Mouse (Mus musculus): ENCODE measurements around the gene Gal3st2b.
"Not testable (repeated sequence)": the region's sequence is repeated elsewhere in the genome, so short reads cannot be mapped to it uniquely, and the experiment has no call there.

The Gal3st2b gene

DNA sequence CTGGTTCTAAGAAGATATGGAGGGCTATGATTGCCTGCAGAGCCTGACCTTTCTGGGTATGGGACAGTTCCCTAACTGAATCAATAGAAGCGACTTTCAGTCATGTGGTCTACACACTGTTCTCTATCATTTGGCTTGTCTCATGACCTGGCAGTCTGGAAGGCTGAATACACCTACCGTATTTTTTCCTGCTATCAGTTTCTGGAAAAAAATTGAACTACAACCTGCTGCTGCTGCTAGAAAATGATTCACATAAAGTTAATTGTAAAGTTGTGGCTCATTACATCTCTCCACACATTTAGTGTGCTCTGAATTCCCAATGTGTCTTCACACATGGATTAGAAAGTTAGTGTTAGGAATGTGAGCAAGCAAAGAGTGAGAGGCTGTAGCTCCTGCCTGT is at the start of gene Gal3st2b:
Gene Gal3st2b, plus strand, starts transcription at position 301 of the 400 bp plus-strand sequence.
- not testable (repeated sequence) for DNase-seq

DNA sequence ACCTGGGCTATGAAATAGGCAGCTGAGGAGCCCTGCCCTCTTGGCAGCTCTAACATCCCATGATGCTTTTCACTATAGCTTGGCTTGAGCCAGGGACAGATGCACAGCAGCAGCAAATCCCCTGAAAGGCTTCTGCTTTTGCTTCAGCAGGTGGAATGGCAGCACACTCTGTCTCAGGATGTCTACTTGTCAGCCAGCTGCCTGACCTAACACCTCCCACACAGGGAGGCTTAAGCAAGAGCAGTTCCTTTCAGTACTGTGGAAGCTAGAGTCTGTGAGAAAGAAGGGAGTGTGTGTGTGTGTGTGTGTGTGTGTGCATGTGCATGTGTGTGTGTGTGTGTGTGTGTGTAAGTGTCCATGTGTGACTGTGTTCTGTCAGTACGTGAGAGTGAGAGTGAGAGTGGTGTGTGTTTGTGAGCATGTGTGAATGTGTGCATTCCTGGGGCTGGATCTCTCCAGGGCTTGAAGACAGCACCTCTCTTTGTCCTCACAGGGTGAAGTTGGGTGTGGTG is 46.5 kb upstream of the Gal3st2b start:
- DNase-seq = not testable (repeated sequence)

DNA sequence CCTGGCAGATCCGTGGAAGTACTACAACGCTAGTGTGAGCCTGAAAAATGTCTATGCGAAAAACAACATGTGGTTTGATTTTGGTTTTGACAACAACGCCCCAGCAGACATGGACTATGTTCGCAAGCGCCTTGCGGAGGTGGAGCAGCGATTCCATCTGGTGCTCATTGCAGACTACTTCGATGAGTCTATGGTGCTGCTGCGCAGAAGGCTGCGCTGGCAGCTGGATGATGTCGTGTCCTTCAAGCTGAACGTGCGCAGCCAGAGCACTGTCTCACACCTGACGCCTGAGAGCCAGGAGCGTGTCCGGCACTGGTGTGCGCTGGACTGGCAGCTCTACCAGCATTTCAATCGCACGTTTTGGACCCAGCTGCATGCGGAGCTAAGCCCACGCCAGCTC is 43.7 kb upstream of the Gal3st2b start:
- DNase-seq = not testable (repeated sequence)

DNA sequence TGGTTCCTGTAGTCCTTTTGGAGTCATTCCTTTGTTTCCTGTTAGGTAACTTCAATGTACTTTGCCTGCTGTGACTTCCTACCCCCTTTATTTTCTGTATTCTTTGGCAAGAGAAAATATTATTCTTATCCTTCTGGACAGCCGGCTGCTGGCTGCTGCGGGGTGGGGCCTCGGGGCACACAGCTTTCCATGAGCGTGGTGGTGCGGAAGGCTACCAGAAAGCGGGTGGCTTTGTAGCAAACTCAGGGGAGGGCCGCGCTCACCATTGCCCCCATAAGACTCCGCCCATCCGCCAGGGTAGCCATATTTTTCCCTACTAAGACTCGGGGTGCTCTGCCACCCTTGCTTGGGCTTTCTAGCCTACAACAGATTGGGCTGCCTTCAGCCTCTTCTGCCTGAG is 36.3 kb upstream of the Gal3st2b start:
- not testable (repeated sequence) for DNase-seq

DNA sequence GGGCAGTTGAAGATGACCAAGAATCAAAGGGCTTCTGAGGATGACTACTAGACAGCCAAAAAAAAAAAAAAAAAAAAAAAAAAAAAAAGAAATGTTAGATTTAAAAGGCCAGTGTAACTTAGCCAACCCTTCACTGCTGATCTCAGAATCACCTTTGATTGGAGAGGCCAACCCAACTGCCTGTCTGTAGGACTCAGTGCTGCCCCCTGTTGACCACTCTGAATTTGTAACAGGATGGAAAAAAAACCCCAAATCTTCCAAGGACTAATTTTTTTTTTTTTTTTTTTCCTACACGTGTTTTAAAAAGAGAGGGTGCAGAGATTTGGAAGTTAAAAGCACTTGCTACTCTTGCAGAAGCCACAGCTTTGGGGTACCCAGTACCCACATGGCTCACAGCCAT is 27.2 kb upstream of the Gal3st2b start:
- not testable (repeated sequence) for DNase-seq

DNA sequence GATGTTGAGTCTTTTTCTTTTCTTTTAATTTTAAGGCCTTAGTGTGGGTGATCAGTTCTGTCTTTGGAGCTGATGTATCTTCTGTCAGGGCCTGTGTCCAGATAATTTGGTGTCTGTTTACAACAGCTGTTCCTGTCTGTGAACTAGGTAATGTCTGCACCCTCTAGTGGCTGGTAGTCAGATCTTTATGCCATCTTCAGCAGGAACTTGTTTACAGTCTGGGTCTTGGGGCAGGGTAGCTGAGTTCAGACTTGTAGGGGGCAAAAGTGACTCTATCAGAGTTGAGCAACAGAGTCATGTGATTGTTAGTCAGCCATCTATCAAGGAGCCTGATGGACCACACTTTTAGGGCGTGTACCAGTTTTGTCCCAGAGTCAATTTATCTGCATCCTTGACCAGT is 20.7 kb upstream of the Gal3st2b start:
- not testable (repeated sequence) for DNase-seq

DNA sequence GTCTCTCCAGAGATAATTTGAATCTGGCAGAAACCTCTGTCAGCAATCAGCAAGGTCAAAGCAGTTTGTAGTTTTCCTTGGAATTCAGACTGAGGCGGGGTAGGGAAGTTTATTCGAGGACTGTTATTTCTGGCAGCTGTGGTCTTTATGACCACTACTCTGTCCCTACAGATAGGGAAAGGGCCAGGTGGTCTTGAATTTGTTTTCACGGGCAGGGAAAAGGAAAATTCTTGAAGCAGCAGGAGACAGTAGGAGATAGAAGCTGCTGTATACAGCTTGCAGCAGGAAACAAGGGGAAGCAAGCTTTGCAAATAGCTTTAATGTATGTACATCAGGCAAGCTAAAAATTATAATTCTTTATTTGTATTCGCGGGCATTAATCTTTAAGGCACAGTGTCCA is 16.8 kb upstream of the Gal3st2b start:
- DNase-seq = not testable (repeated sequence)

DNA sequence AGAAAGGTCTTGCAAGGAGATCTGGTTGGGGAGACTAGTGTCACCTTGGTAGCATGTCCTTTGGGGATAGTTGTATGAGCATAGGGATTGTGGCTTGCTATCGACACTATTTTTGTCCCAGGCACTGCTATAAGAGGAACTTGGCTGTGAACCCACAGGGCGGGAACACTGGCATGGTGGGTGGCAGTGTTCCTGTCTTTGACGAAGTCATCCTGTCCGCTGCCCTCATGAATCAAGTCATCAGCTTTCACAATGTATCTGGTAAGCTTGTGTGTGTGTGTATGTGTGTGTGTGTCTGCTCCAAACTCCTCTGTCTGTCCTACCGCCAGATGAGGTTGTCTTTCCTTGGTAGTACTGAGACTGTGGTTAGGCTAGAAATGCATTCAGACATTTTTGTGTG is 11.4 kb upstream of the Gal3st2b start:
- DNase-seq = not testable (repeated sequence)

DNA sequence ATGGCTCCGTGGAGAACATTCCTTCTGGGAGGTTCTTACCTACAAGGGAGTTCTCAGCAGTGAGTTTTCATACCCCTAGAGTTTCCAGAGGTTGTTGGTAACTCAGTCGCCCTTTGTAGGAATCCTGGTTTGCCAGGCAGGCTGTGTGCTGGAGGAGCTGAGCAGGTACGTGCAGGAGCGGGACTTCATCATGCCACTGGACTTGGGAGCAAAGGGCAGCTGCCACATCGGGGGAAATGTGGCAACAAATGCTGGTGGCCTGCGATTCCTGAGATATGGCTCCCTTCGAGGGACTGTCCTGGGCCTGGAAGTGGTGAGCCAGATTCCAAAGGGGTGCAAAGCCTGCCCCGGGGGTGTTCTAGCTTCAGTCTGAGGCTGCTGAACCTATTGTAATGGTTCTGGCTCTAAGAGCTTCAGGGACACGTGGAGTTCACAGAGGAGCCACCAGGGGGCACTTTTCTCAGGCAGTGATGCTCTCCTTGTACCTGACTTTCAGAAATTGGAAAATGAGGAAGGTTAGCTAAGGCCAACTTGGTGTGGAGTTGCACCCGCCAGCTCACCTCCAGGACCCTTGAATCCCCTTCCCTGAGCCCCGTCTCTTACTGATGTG is 9.0 kb upstream of the Gal3st2b start:
- not testable (repeated sequence) for DNase-seq

DNA sequence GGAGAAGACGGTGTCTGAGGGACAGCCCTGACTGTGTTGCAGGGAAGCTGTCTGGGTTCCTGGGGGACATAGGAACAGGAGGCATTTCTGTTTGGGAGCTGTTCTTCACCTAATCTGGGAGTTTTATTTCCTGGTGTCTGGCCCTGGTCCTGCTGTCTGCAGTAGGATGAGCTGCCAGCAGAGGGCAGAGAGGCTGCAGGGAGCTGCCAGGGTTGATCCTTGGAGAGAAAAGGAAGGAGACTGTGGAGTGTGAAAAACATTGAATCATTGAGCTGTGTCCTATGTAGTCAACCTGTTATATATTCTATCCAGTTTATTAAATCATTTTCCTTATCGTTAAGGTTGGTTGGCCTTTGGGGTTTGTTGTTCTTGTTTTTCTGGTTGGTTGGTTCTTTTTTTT is 6.2 kb upstream of the Gal3st2b start:
- DNase-seq = not testable (repeated sequence)

DNA sequence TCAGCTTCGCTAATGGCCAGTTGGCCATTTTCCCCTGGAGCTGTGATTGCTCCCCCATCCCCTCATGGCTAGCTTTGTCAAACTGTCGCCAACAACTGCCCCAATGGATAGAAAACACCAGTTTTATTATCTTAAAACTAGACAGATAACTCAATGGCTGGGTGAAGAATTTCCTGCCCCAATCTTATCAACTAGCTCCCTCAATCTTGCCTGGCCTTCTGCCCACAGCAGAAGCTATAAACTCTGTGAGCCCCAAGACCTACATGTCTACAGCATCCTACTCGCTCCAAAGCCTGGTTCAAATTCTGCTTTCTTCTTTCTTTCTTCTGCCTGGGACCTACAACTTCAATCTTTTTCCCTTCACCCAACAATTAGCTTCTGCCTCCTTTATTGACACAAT is 951 bp upstream of the Gal3st2b start:
- not testable (repeated sequence) for DNase-seq

DNA sequence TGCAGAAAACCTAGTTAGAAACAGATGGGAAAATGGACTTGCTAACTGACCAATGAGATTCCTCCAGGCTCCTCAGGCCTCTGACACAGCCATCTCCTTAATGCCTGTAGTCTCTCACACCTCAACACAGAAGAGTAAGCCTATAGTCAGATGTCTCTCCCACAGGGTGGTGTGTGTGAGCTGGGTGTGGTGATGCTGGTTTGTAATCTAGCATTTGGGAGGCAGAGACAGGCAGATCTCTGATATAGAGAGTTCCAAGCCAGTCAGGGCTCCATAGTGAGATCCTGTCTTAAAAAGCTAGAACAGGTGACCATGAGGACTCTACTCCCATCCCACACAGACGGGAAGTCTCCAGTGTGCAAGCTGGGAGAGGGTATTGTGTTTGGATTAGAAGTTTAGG is 664 bp downstream of the Gal3st2b start:
- not testable (repeated sequence) for DNase-seq

DNA sequence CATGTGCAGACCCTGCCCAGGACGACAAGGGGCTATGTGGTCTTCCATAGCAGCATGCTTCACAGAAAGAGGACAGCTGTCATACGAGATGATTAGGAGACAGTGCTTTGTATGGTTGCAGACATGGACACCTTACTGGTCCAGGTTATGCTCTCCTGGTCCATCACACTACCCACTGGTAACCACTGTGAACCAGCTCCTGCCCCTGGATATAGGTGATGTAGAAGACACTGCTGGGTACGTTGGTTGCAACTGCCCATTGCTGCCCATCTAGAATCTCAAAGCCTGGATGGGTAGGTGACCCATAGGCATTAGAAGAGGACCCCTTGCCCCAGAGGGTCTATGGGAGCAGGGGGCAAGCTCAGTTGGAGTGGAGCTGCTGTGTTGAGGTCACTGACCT is 1.2 kb downstream of the Gal3st2b start:
- DNase-seq = not testable (repeated sequence)

DNA sequence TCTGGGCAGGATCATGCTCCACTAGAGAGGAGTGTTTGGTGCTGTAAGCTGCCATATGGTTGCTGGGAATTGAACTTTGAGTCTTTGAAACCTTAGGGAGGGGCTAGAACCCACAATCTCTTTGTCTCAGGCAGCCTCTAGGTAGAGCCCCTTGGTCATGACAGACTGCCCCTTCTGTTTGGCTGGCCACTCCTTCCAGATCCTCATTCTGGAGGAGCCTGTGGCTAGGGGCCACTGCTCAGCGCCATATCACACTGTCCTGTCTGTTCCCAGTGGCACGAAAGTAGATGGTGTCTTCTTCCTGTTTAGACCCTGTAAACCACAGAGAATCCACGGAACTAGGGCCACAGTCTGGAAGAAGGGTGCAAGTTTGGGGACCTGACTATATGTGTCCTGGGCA is 4.5 kb downstream of the Gal3st2b start:
- not testable (repeated sequence) for DNase-seq

DNA sequence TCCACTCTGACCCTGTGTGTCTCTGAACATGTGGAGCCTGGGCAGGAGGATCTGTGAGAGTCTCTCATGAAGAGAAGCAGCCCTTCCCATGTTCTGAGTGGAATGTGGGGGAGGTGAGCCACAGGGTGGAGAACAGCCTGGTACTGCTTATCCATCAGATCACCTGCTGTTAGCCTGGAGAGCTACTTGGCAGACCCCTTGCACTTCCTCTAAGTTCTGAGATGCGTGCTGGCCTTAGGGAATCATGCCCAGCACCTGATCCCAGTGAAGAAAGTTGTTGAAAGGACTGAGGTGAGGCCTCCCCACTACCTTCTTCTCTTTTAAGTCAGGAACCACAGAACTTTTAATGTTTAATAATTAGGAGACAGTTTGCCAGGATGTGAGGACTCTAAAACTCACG is 5.0 kb downstream of the Gal3st2b start:
- DNase-seq = not testable (repeated sequence)

DNA sequence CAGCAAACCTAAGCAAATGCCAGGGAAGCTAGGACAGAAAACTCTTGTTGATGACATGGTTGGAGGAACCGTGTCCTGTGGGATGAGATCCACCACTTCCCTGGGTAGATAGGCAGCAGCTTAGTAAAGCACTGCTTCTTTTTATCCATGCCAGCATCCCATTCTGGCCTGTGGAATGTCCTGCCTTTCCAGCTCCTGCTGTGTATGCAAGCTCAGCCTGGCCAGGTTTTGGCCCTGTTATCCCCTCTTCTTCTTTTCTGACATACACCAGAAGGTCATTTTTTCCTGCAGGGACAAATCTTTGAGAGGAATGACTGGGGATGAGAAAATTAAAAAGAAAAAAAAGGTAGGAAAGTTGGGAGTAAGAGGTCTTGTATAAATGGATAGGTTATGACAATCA is 17.3 kb downstream of the Gal3st2b start:
- DNase-seq = not testable (repeated sequence)

DNA sequence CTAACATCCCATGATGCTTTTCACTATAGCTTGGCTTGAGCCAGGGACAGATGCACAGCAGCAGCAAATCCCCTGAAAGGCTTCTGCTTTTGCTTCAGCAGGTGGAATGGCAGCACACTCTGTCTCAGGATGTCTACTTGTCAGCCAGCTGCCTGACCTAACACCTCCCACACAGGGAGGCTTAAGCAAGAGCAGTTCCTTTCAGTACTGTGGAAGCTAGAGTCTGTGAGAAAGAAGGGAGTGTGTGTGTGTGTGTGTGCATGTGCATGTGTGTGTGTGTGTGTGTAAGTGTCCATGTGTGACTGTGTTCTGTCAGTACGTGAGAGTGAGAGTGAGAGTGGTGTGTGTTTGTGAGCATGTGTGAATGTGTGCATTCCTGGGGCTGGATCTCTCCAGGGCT is 19.7 kb downstream of the Gal3st2b start:
- DNase-seq = not testable (repeated sequence)

DNA sequence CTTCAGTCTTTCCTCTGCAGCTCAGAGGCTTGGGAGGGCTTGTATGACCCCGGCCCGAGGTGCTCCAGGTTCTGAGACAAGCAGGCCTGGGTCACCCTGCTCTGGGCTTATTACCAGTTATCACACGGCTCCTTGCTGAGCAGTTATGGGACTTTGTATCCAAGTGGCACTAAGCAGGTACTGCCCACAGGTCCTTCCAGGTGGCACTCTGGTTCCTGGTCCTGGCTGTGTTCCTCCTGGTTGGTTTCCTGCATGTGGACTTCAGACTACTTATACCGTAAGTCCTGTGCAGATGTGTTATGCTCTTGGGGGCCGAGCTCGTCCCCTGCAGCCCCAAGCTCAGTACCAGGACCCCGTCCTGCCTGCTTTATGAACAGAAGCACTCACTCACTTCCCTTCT is 20.3 kb downstream of the Gal3st2b start:
- not testable (repeated sequence) for DNase-seq

DNA sequence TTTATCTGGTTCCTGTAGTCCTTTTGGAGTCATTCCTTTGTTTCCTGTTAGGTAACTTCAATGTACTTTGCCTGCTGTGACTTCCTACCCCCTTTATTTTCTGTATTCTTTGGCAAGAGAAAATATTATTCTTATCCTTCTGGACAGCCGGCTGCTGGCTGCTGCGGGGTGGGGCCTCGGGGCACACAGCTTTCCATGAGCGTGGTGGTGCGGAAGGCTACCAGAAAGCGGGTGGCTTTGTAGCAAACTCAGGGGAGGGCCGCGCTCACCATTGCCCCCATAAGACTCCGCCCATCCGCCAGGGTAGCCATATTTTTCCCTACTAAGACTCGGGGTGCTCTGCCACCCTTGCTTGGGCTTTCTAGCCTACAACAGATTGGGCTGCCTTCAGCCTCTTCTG is 31.0 kb downstream of the Gal3st2b start:
- not testable (repeated sequence) for DNase-seq

DNA sequence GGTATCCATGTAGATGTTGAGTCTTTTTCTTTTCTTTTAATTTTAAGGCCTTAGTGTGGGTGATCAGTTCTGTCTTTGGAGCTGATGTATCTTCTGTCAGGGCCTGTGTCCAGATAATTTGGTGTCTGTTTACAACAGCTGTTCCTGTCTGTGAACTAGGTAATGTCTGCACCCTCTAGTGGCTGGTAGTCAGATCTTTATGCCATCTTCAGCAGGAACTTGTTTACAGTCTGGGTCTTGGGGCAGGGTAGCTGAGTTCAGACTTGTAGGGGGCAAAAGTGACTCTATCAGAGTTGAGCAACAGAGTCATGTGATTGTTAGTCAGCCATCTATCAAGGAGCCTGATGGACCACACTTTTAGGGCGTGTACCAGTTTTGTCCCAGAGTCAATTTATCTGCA is 48.4 kb downstream of the Gal3st2b start:
- not testable (repeated sequence) for DNase-seq

DNA sequence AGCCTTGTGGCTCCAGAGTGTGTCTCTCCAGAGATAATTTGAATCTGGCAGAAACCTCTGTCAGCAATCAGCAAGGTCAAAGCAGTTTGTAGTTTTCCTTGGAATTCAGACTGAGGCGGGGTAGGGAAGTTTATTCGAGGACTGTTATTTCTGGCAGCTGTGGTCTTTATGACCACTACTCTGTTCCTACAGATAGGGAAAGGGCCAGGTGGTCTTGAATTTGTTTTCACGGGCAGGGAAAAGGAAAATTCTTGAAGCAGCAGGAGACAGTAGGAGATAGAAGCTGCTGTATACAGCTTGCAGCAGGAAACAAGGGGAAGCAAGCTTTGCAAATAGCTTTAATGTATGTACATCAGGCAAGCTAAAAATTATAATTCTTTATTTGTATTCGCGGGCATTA is 52.3 kb downstream of the Gal3st2b start:
- DNase-seq = not testable (repeated sequence)

DNA sequence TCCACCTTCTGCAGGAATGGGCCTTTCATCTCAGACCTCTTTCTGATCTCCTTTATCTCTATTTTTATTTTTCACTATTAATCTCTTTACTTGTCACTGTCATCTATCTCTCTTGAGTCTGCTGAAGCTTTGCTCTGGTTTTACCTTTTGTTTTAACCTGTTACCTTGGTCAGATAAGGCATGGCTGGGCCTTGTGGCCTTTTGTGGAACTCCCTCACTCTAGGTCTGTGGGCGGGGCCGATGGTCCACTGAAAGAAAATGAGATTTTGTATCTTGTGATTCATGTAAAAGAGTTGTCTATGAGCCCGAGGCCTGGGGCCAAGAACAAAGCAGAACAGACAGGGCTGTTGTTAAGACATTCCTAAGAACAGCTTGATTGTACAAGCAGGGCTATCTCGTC is 52.7 kb downstream of the Gal3st2b start:
- not testable (repeated sequence) for DNase-seq

DNA sequence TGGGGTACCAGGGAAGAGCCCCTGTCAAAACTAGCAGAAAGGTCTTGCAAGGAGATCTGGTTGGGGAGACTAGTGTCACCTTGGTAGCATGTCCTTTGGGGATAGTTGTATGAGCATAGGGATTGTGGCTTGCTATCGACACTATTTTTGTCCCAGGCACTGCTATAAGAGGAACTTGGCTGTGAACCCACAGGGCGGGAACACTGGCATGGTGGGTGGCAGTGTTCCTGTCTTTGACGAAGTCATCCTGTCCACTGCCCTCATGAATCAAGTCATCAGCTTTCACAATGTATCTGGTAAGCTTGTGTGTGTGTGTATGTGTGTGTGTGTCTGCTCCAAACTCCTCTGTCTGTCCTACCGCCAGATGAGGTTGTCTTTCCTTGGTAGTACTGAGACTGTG is 57.7 kb downstream of the Gal3st2b start:
- DNase-seq = not testable (repeated sequence)

DNA sequence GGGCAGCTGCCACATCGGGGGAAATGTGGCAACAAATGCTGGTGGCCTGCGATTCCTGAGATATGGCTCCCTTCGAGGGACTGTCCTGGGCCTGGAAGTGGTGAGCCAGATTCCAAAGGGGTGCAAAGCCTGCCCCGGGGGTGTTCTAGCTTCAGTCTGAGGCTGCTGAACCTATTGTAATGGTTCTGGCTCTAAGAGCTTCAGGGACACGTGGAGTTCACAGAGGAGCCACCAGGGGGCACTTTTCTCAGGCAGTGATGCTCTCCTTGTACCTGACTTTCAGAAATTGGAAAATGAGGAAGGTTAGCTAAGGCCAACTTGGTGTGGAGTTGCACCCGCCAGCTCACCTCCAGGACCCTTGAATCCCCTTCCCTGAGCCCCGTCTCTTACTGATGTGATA is 60.2 kb downstream of the Gal3st2b start:
- not testable (repeated sequence) for DNase-seq

DNA sequence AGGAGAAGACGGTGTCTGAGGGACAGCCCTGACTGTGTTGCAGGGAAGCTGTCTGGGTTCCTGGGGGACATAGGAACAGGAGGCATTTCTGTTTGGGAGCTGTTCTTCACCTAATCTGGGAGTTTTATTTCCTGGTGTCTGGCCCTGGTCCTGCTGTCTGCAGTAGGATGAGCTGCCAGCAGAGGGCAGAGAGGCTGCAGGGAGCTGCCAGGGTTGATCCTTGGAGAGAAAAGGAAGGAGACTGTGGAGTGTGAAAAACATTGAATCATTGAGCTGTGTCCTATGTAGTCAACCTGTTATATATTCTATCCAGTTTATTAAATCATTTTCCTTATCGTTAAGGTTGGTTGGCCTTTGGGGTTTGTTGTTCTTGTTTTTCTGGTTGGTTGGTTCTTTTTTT is 62.8 kb downstream of the Gal3st2b start:
- not testable (repeated sequence) for DNase-seq
